Mouse (Mus musculus) Muller cell, postnatal 12 days (primary cell): ENCODE results near the gene Mrc2.

Experiments
- DNase-seq: peaks from one replicate; pipeline ENCODE4 v3.0.0-alpha.2; 2015; ENCODE audit errors: inconsistent ontology term

The Mrc2 gene

GRCm38 (mm10) chr11:105388636-105389035 lies 96.2 kb downstream of the Mrc2 start:
- no peak for DNase-seq

DNA sequence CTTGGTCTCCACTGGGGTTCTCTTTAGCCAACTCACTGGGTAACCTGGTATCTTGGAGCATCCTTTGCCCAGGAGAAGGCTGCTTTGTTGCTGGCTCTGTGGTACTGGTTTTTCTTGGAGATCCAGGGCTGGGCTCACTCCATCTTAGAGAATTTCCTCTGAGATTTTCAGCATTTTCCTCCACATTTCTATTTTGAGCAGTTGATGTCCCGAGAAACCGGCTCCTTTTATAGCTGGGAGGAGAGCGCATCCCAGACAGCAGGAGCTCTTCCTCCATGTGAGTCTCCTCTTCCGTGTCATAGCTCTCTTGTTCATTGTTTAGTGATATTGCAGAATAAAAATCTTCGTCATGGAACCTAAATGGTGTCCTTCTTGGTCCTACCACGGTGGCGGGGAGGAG lies 97.8 kb downstream of the Mrc2 start:
- no peak for DNase-seq
